Mouse (Mus musculus) adrenal gland (tissue): ENCODE measurements around the gene Olfr228.
"Not testable (repeated sequence)": the region's sequence is repeated elsewhere in the genome, so short reads cannot be mapped to it uniquely, and the experiment has no call there.

Experiments
- intact Hi-C: fragments of 180-260 bp; cut with DNase I; formaldehyde crosslinking; loops from one replicate; pipeline ENCODE4 v1.15.1; 2025
- long read RNA-seq, 2 experiments: library from polyadenylated mRNA; unstranded; transcript quantifications; one replicate each; pipeline ENCODE4 v2.0.0; 2020; ENCODE audit warnings: borderline replicate concordance in 1 of 2; ENCODE audit not compliant: insufficient replicate concordance in 1 of 2

Gene Olfr228
- long read RNA-seq, experiment 1 = 0 reads
- long read RNA-seq, experiment 2 = 0 reads

GRCm38 (mm10) chr2:86487286-86487685, at the start of gene Olfr228:
TSS of gene Olfr228 (minus strand) at chr2:86487386.
- intact Hi-C loops = no loop called here

- intact Hi-C loops = no loop called here
Measured at GRCm38 (mm10) chr2:86530991-86531390, 43.8 kb upstream of the Olfr228 start.

GRCm38 (mm10) chr2:86508161-86508560, 21.0 kb upstream of the Olfr228 start, which contains the start of gene Olfr1076:
TSS of gene Olfr1076 (plus strand) at chr2:86508461.
- intact Hi-C loops = no loop called here

GRCm38 (mm10) chr2:86464442-86465109, 22.6 kb downstream of the Olfr228 start:
- intact Hi-C loops = loop anchor here (2.0 kb wide), 2 partner anchors 740 to 1342 kb away; no protein-coding TSS in a partner anchor

GRCm38 (mm10) chr2:86460434-86460833, 26.8 kb downstream of the Olfr228 start:
- intact Hi-C loops = no loop called here

GRCm38 (mm10) chr2:86456169-86456568, 31.0 kb downstream of the Olfr228 start, which contains the start of gene Olfr1066:
TSS of gene Olfr1066 (minus strand) at chr2:86456269.
- intact Hi-C loops = no loop called here

- intact Hi-C loops = not testable (repeated sequence)
Measured at GRCm38 (mm10) chr2:86450491-86450890, 36.7 kb downstream of the Olfr228 start, which contains the start of gene Olfr1065. TSS of gene Olfr1065 (minus strand) at chr2:86450591.

GRCm38 (mm10) chr2:86442101-86442500, 45.1 kb downstream of the Olfr228 start:
- intact Hi-C loops = not testable (repeated sequence)
